In the genomic region with DNA sequence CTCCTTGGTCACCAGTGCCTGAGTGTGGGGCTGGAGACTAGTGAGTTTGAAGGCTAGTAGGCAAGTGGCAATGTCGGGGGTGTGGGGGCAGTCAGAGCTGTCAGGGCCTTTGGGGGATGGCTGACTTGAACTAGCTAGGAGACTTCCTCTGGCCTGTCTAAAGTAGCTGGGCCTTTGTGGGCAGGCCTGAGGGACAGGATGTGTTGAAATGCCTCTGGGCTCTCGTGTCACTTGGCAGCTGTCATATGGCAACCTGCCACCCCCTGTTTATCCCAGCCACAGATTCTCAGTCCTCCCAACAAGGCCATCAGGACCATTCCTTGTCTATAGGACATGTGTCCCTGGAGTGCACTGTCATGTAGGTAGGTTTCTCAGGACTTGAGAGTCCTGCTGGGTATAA, we compare ENCODE assay signal across 9 mouse cellular contexts. TPM values are rescaled to one million over a fixed set of nuclear protein-coding genes. Genes with fewer than 3 reads are reported as not detected.
A peak's percentile ranks its signal among the peaks of the same experiment; 100 is the strongest.
DNase-seq lines count a peak whose midpoint lies in the region; TF ChIP-seq lines count a peak whose summit lies in the region.
"Had no signal": no experiment of that assay in that cellular context is flagged by ENCODE, and none has a peak within 500 bp of the region (broad histone marks: within the 10 kb centered on the region; RNA-seq: fewer than 3 reads in every experiment).

No protein-coding gene starts in this region.

- no peak overlapping the region for H3K4me3 ChIP-seq in kidney, adult 2 months (ENCODE audit: insufficient read depth, low read depth, low read length)

- no peaks in the 10 kb centered on the region for H3K36me3 ChIP-seq in kidney, adult 2 months (ENCODE audit: control insufficient read depth, insufficient read depth, low read length)
- H3K36me3 ChIP-seq: G1E had no signal

- no peak for TF ChIP-seq POLR2A in kidney, adult 2 months (IDR thresholded peaks at IDR 0.05; ENCODE audit: low read depth, low read length)

- peak; percentile 69 for DNase-seq in layer of hippocampus, adult 11-12 months (ENCODE audit: low spot score)
- DNase-seq in layer of hippocampus, postnatal 25 days (ENCODE audit: extremely low spot score in 1 of 2, low spot score in 1 of 2) = no peak
- DNase-seq in adrenal gland, adult 8-10 months = peak; percentile 74
- peak; percentile 86 to 89 for DNase-seq in heart, adult 18-20 months
- peak; percentile 81 for DNase-seq in kidney, adult 2 months
- DNase-seq in lung, postnatal 10 days = peak; percentile 91
- no peak for DNase-seq in testis, postnatal 10 days (ENCODE audit: low spot score)
- no peak for DNase-seq in right cerebral cortex, postnatal 14 days

- H3K27ac ChIP-seq in kidney, adult 2 months (ENCODE audit: insufficient read depth, low read depth, low read length) = peak overlapping the region; percentile 18; the same call in 1 of the 2 replicates

- no peaks in the 10 kb centered on the region for H3K27me3 ChIP-seq in kidney, adult 2 months (replicated peaks; ENCODE audit: control insufficient read depth, insufficient read depth, low read length)

- 59% methylated on average over 2 of the region's 2 CpGs for WGBS in kidney, adult 2 months

- 0 out of 2 replicates have a peak, but pooled peaks cover 3% of the 10 kb centered on the region for H3K4me1 ChIP-seq in kidney, adult 2 months (ENCODE audit: control insufficient read depth, insufficient read depth, low read length)

- no peak for TF ChIP-seq CTCF in kidney, adult 2 months (conservative IDR thresholded peaks at IDR 0.05; ENCODE audit: insufficient read depth, insufficient read length, low read depth, low read length)

RNA-seq across cellular contexts. Expression of gene Notch1, which starts 18.2 kb away (rescaled TPM):
- total RNA-seq in layer of hippocampus, postnatal 25 days (2021) = 10 to 100 TPM; 31.4 to 38.0 TPM
- total RNA-seq in adrenal gland, adult 8-10 months (2022) = 10 to 100 TPM; 23.7 to 32.6 (median 28.4) TPM
- total RNA-seq in heart, adult 18-20 months (2021) = 10 to 100 TPM; 29.8 to 30.5 TPM
- polyA plus RNA-seq in kidney, adult 2 months (2012; rRNA removed) = 16.1 and 17.7 TPM in 2 replicates

RNA-seq across cellular contexts. Expression of gene Egfl7, which starts 45.2 kb away (rescaled TPM):
- total RNA-seq in layer of hippocampus, postnatal 25 days (2021) = 10 to 100 TPM; 56.8 to 68.2 TPM
- 100 to 1,000 TPM; 105 to 245 (median 172) TPM for total RNA-seq in adrenal gland, adult 8-10 months (2022)
- total RNA-seq in heart, adult 18-20 months (2021) = 10 to 100 TPM; 94.2 to 94.8 TPM
- polyA plus RNA-seq in kidney, adult 2 months (2012; rRNA removed) = 297 and 304 TPM in 2 replicates

RNA-seq across cellular contexts. Expression of gene Gm20532, which starts 51.8 kb away (rescaled TPM):
- not detected for total RNA-seq in layer of hippocampus, postnatal 25 days (2021)
- total RNA-seq in adrenal gland, adult 8-10 months (2022) = not detected
- total RNA-seq in heart, adult 18-20 months (2021) = not detected
- polyA plus RNA-seq in kidney, adult 2 months (2012; rRNA removed) = not detected in 2 replicates
- total RNA-seq: G1E had no signal
- polyA plus RNA-seq: G1E had no signal

Comparison
In these comparisons a context has a peak if more than half of its experiments do, and no peak if none do; other contexts are left out.
1. DNase-seq: peak in layer of hippocampus, adult 11-12 months (single experiment), adrenal gland, adult 8-10 months (single experiment), heart, adult 18-20 months (2 of 2), kidney, adult 2 months (single experiment) and lung, postnatal 10 days (single experiment); none in layer of hippocampus, postnatal 25 days (0 of 2), testis, postnatal 10 days (single experiment) and right cerebral cortex, postnatal 14 days (single experiment).